Mouse (Mus musculus) brain, embryonic 14.5 days (tissue): ENCODE results near the gene Wdr66. TPM values are rescaled to one million over a fixed set of nuclear protein-coding genes. Genes with fewer than 3 reads are reported as not detected.

Experiments used
- DNase-seq: peaks from one replicate; pipeline ENCODE4 v3.0.0-alpha.2; 2011; ENCODE audit warnings: low read depth
- CTCF ChIP-seq: fragments of 200-500 bp; IDR thresholded peaks from 2 replicates; pipeline ENCODE4 v1.5.1; 2012; ENCODE audit warnings: inconsistent platforms, mild to moderate bottlenecking, moderate library complexity, borderline replicate concordance; ENCODE audit not compliant: insufficient read depth, insufficient read length; ENCODE audit errors: extremely low read depth
- POLR2A ChIP-seq: fragments of 200-500 bp; IDR thresholded peaks from 2 replicates; pipeline ENCODE4 v1.6.1; 2012; ENCODE audit warnings: mild to moderate bottlenecking, inconsistent platforms, borderline replicate concordance; ENCODE audit not compliant: poor library complexity, insufficient read depth, insufficient read length, severe bottlenecking; ENCODE audit errors: extremely low read depth
- polyA plus RNA-seq: library from polyadenylated mRNA; depleted of rRNA; stranded (reverse); fragments of >200 nt; gene quantifications from 2 replicates; pipeline ENCODE4 v1.2.3, GENCODE M21; 2012

The Wdr66 gene
- polyA plus RNA-seq, 1 experiment = 2.7 TPM

DNA sequence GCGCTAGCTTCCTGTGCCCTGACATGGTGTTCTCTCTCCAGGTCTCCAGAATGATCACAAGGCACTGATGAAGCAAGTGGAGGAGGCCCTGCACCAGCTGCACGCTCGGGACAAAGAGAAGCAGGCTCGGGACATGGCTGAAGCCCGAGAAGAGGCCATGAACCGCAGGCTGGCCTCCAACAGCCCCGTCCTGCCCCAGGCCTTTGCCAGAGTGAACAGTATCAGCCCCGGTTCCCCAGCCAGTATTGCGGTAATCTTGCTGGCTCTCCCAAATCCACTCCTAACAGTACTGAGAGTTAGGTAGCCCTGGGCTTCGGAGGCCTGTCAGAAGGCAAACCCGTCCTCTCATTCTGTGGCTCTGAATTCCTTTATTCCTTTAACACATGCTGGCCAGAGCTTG is 12.4 kb upstream of the Wdr66 start:
- TF ChIP-seq CTCF (no peak), POLR2A (no peak)
- DNase-seq = no peak

DNA sequence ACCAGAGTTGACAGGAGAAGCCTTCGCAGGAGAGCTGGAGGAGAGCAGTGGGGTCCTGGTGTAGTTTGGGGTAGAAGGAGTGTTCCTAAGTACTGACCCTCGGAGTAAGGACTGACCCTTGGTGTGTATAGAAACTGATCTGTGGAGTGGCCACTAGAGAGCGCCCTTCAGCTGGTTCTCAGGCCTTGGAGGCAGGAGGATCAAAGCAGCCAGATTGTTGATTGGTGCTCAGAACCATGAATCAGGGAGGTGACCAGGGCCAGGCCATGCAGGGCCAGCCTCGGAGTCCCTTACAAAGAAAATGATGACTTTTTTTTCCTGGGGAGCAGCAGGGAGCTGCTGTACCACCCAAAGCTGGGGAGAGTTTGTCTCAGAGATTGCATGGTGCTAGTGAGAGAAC is 6.4 kb upstream of the Wdr66 start:
- DNase-seq = peak; percentile 70
- TF ChIP-seq POLR2A (no peak), CTCF (peak; percentile 84)

GRCm38 (mm10) chr5:123251390-123251789 is 512 bp upstream of the Wdr66 start:
- DNase-seq = no peak
- TF ChIP-seq CTCF (no peak), POLR2A (no peak)

DNA sequence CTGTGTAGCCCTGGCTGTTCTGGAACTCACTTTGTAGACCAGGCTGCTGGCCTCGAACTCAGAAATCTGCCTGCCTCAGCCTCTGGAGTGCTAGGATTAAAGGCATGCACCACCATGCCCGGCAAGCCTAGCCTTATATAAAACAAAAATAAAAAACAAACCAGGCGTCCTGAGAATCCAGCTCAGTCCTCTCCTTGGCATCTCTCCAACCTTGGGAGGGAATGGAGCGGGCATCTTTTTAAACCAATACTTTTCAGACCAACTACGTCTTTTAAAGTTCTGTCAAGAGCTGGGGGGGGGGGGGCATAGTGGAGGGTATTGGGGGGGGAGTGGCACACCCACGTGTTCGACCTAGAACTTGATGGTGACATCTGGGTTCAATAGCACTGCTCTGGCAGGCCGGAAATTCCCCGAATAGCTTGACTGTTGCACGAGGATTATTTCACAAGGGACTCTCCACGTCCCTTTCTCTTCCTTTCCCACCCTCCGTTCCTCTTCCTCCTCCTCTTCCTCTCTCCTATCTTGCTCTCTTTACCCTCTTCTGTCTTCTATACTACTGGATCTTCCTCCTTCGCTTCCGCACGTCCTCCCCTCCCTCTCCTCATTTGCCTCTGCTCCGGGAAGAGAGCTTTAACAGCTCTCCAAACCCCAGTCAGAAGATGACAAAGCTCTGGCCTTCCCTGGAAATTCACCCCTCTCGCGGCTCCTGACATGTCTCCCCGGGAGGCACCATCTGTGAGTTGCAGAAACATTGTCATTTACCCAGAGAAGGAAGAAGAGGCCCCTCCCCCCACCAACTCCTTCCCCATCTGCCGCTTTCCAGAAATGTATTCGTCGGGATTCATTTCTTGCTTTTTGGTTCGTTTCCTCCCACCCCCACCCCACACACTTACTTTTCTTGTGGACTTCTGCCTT is 5.2 kb downstream of the Wdr66 start:
- peak; percentile 92 for DNase-seq
- no peak for TF ChIP-seq CTCF
- TF ChIP-seq POLR2A = no peak

DNA sequence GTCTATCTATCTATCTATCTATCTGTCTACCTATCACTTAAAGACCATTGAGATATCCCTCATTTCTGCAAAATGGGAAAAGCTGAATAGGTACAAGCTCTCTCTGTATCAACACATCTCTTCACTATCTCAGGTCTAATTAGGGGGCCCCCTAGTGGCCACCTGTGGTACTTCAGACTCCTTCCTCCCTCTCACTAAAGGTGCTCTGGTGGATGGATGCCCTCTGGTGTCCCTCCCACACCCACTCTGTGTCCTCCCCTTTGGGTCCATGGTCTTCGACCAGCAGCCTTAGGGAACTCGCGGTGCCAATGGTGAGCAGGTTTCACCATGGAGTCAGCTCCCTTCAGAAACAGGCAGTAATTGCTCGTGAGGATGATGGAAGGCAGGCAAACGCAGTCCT is 7.1 kb downstream of the Wdr66 start:
- TF ChIP-seq CTCF (peak; percentile 71), POLR2A (no peak)
- DNase-seq = peak; percentile 44

DNA sequence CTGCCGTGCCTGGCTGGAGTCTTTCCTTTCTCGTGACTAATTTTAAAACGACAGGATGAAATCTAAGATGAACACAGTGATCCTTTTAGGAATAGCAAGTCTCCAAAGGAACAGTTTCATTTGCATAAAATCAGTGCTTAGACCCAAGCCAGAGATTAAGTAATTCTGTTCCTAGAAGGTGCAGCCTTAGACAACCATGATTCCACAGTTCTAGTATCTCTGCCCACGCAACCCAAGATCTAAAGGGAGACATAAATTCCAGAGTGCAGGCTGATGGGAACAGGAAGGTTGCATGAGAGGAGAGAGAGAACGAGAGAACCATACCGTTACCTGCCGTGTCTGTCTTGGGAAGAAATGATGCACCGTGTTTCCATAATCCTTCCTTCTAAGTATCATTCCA is 8.8 kb downstream of the Wdr66 start:
- no peak for TF ChIP-seq POLR2A
- no peak for TF ChIP-seq CTCF
- no peak for DNase-seq

DNA sequence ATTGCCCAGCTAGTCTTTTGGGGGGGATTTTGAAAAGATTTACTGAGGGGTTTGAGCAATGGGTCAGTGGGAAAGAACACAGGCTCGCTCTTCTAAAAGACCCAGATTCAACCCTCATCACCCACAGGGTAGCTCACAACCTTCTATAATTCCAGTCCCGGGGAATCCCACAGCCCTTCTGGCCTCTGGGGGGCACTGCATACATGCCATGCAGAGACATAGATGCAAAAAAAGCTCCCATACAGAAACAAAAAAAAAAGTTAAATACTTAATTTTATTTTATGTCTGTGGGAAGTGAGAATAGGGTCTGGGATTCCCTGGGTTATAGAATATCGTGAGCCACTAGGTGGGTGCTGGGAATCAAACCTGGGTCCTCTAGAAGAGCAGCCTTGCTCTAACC is 15.0 kb downstream of the Wdr66 start:
- no peak for DNase-seq
- TF ChIP-seq CTCF = no peak; the same call in 1 of the 2 replicates
- TF ChIP-seq POLR2A = no peak

DNA sequence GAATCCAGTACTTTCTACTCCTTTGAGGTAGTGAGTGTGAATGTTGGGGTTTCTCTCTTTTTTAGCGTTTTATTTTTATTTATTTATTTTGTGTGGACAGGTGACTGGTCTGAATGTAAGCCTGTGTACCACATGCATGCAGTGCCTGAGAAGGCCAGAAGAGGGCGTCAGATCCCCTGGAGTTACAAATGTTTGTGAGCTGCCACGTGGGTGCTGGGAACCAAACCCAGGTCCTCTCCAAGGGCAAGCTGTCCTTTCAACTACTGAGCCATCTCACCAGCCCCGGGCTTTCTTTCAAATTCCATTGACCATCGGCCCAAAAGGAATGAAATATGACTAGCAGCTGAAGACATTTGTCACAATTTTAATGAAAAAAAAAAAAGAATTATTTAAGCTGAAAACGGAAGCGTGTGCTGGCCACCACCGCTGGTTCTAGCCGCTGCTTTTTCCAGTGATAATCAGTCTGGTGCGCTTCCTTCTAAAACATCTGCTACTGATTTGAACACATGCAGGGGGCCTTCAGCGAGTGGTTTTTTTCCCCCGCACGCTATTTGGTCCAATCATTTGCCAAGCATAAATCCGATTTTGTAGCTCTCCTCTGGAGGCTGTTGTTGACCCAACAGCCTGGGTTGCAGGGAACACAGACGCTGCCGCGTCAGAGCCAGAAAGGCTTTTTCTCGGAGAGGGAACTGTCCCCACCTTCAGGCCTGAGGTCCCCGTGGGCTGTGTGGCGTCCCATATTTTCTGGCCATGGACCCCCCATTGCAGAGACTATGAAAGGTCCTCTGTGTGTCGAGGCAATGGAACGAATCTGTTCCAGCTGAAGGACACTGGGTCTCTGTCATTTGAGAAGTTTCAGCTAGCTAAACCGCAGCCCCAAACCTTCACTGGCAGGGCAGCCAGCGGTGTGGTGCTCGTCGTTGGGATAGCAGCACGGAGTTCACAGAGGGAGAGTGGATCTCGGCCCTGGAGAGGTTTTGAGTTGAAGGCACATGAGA is 16.9 kb downstream of the Wdr66 start:
- no peak for TF ChIP-seq CTCF
- no peak for TF ChIP-seq POLR2A
- DNase-seq = no peak

DNA sequence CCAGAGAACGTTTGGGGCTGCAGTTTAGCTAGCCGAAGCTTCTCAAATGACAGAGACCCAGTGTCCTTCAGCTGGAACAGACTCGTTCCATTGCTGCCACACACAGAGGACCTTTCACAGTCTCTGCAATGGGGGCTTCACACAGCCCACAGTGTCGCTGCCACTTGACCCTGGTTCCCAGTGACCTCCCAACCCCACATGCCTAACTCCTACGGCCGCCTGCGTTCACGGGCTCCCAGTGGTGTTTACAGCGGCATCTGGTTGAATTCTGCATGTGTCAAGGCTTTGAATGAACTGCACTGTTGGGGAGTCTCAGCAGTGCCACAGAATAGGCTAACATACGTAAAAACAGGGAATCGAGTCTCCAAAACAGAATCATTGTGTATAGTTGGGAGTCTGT is 19.0 kb downstream of the Wdr66 start:
- DNase-seq = no peak
- no peak for TF ChIP-seq CTCF
- no peak for TF ChIP-seq POLR2A

- no peak for TF ChIP-seq CTCF
- TF ChIP-seq POLR2A = no peak
Observed at GRCm38 (mm10) chr5:123272927-123273326, 21.0 kb downstream of the Wdr66 start.

DNA sequence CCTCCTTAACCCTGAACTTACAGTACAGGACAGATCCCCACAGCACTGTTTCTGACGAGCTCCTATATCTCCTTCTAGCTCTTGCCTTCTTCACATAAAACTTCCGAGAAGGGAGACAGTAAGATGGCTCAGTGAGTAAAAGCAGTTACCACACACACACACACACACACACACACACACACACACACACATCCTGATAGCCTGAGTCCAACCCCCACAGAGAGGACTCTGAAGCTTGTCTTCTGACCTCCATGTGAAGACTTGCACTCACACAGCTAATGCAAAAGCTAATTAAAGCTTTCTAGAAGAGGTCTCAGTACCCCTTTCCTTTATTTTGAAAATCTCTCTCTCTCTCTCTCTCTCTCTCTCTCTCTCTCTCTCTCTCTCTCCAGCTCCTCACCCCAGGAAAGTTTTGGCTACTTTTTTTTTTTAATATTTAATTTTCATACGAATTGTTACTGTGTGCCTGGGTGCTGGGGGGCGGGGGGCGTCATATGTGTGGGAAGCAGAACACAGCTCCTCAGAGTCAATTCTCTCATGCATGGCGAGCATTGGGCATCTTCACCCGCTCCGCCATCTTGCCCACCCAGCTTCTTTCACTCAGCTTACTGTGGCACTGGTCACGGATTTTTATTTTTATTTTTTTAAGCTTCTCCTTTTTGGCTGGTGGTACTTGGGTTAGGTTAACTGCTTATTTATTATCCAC is 24.9 kb downstream of the Wdr66 start:
- DNase-seq = no peak

More at GRCm38 (mm10) chr5:123272927-123273326, 21.0 kb downstream of the Wdr66 start:
- DNase-seq = peak; percentile 90

GRCm38 (mm10) chr5:123277342-123277701 is 25.4 kb downstream of the Wdr66 start:
- TF ChIP-seq CTCF (no peak), POLR2A (no peak)
- peak; percentile 95 for DNase-seq

More for the DNA sequence above, 24.9 kb downstream of the Wdr66 start:
- TF ChIP-seq CTCF = no peak
- TF ChIP-seq POLR2A = no peak
